Mouse (Mus musculus) naive thymus-derived CD4-positive, alpha-beta T cell, adult 2 months (primary cell): ENCODE data around the gene Marc2.

Experiments used
- DNase-seq: peaks from one replicate; pipeline ENCODE4 v3.0.0-alpha.2; 2011; ENCODE audit warnings: low read depth

The Marc2 gene

DNA sequence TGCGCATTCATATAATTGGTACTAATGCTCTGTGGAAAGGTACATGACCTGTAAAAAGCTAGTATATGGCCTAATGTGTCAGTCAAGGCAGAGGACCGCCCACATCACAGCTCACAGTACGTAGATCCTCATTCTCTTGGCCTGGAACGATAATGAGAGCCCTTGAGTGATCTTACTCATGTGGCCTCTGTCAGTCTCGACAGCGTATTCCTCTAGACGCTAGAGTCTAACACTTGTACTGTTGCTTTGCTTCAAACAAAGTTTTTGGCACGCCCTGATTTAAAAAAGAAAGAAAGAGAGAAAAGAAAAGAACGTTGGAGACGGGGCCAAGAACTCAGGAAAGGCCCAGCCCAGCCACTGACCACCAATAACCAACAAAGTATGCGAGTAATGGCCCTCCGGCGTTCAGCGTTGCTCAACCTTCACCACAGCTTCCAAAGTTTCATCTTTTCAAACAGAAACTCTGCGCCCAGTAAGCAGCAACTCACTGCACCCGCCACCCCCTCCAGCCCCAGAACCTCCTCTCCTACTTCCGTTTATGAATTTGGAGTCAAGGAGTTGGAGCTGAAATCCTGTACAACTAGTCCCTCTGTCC lies 37.7 kb downstream of the Marc2 start:
- DNase-seq = no peak

DNA sequence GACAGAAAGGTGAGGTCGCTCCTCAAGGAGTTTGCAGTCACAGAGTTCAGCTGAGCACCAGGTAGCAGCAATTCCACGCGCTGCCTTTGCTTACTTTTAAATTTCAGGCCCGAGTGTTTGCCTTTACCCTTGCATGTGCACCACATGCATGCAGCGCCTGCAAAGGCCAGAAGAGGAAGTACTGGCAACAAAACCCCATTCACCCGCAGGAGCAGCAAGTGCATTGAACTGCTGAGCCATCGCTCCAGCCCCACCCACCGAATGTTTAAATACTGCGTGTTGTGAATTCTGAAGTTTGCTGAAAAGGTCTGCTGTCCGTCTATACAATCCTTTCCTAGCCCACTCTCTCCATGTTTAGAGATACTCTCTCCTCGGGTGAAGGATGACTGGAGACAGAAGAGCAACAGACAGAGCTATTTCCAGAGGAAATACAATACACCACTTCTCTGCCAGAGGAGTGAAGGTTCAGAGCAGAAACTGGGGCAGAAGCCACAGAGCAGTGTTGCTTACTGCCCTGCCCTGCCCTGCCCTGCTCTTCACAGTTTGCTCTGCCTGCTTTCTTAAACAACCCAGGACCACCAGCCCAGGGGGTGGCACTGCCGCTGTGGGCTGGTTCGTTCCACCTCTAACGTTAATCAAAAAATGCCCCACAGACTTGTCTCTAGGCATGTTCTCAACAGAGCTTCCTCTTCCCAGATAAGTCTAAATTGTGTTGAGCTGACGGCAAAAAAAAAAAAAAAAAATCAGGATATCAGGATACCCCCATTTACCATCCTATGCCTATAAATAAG lies 38.4 kb downstream of the Marc2 start:
- DNase-seq = peak; percentile 28

DNA sequence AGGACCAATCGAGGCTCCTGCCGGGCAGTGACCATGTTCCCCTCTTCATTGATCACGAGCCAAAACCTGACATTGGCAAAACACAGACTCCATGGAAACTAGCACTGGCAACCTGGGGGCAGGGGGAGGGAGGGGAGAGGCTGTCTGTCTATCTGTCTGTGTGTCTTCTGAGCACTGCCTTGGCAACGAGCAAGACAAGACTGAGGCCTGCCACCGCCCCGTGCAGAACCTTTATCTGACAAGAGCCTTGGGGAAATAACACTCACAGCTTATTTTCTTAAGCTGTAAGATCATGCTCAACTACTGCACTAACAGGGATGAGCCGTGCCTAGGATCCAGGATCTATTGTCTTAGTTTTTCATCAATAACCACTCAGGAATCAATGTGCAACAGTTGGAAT lies 39.1 kb downstream of the Marc2 start:
- no peak for DNase-seq

DNA sequence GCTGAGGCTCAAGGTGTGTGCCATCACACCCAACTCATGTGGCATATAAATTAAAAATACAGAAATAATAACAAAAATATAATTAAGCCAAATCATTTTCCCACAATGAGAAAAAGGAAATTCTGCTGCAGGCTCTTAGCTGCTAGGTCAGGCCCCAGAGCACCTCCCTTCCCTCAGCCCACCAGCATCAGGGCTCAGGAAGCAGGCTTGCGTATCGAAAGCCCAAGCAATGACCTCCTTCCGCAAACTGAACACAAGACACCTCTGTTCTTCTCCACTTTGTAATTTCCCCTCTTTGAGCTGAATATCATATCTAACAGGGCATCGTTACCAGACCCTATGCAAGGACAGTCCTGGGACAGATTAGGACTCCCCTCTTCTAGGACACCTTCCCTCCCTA lies 40.5 kb downstream of the Marc2 start:
- DNase-seq = no peak

DNA sequence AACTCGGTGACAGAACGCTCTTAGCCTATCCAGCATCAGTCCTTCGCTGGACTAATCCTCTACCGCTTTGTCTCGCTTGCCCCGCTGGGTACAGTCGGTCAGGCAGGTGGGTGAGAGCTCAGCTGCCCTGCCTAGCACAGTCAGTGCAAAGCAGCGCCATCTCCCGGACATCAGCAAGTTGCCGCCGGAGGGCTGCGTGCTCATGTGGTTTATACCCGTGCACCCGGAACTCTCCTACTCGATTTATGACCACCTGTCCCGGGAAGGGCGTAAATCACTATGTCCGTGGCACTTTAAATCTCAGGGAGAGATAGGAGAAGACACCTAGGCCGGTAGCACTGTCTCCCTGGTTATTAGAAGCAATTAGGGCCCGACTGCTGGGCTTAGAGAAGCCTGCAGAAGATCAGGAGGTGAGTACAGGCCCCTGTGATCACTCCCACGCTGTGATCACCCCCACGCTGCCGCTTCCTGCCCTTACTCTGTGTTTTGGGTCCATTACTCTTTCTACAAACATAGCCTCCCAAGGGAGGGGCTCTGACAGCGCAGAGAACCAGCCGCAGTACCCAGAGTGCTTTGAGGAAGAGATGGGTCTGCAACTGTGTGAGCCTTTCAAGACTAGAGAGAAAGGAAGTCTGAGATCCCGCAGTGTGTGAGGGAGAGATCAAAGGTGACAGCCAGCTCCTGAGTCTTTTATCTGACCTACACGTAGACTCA lies 52.9 kb downstream of the Marc2 start:
- peak; percentile 91 for DNase-seq

DNA sequence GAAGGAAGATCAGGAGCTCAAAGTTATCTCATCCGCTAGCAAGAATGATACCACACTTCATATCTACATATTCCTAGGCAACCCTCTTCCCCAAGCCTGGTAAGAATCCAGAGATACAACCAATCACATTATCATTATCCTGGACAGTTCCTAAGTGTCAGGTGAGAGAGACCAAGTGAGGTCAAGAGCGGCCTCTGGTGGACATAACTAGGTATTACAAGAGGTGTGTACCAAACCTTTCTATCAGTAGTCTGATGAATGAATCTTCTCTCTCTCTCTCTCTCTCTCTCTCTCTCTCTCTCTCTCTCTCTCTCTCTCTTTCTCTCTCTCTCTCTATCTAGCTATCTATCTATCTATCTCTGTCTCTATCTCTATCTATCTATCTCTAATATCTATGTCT lies 55.1 kb downstream of the Marc2 start:
- DNase-seq = peak; percentile 83

DNA sequence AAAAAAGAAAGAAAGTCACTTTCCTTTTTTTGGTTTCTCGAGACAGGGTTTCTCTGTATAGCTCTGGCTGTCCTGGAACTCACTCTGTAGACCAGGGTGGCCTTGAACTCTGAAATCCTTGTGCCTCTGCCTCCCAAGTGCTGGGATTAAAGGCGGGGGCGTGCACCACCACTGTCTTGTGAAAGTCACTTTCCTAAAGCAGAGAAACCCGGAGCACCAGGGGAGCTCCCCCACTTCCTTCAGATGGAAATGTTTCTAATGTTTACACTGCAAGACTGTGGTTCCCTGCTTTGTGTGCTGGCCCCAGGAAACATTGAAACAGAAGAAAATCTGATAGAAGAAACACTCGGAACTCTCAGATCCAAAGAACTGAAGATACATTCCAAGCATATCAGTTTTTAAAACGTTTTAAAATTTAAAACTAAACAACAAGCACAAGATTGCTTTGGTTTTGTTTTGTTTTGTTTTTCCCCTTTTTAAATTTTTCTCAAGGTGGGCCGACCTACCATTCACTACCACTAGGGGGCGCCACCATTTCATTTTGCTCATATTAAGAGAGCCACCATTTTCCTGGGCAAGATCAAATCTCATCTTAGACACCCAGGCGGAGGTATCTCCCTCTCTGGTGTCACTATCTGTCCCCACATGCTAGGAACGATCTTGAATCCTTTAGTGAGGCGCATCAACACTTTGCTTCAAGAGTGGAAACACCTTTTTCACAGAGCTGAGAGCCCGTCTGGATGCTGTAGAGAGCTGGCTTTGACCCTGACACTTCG lies 59.7 kb downstream of the Marc2 start:
- DNase-seq = peak; percentile 56

DNA sequence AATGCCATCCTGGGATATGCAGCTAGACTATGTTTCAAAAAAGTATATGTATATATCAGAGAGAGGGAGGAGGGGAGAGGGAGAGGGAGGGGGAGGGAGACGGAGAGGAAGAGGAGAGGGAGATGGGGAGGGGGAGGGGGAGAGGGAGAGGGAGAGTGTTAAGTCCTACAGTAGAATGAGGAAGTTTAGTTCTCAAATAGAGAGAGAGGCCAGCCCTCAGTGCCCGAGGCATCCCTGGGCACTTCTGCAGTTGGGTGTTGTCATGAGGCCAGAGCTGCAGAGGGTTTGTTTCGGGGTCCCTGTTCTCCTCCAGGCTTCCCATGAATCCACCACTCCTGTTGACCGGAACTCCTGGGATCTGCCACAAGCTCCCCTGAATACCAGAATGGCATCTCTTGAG lies 62.6 kb downstream of the Marc2 start:
- no peak for DNase-seq

DNA sequence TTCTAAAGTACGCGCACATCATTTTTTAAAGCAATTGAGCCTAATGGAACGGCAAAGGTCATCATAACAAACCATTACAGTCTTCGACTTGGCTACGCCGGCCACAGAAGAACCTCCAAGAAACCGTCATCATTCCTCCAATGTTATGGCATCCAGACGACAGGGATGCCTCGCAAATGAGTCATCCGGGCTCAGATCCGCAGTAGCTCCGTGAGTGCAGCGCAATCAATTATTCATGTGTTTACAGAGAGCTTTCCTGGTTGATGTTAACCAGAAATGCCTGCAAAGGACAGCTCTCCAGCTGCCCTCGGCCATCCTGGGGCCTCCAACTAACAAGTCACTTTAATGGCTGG lies 64.1 kb downstream of the Marc2 start:
- DNase-seq = no peak

DNA sequence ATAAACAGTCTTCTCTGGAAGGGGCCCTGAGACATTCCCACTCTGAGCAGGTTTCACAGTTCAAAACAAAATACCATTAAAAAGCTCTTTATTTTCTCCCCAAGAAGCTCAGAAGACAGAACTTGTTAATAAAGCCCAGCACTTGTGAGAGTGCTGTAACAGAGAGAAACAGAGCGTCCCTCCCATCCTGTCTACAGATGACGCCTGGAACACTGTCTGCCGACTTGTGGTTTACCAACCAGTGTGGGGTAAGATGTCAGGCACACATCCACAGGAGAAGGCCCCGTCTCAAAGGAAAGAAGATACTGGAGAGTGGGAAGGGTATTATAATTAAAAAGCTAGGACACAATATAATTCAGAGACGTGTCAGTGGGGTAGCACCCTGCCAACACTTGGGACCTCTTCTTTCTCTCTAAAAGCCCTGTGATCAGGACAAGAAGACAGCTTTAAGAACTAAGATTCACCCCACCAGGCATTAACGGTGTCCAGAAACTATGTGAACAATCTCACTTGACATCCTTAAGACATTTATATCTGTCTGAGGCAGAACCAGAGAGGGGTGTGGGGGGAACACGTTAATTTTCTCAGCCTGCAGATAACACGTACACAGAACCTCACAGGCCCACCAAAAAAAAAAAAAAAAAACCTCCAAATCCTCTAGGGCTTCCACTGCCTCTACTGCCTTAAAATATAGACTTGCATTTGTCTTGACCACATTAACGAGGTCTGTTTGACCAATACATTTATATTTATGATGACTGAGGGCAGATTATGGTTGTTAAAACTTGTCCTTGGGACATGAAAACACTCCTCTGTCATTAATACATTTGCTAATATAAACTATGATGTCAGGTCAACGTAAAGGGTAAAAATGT lies 64.7 kb downstream of the Marc2 start:
- no peak for DNase-seq

DNA sequence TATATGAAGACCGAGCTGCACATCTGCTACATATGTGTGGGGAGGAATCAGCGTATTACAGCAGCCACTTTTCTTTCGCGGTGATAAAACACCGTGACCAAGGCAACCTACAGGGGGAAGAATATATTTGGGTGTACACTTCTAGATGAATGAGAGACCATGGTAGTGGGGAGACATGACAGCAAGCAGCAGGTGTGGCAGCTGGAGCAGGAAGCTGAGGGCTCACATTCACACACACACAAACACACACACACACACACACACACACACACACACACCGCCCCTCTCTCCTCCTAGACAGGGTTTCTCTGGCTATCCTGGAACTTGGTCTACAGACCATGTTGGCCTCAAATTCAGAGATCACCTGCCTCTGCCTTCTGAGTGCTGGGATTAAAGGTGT lies 68.1 kb downstream of the Marc2 start:
- DNase-seq = no peak

DNA sequence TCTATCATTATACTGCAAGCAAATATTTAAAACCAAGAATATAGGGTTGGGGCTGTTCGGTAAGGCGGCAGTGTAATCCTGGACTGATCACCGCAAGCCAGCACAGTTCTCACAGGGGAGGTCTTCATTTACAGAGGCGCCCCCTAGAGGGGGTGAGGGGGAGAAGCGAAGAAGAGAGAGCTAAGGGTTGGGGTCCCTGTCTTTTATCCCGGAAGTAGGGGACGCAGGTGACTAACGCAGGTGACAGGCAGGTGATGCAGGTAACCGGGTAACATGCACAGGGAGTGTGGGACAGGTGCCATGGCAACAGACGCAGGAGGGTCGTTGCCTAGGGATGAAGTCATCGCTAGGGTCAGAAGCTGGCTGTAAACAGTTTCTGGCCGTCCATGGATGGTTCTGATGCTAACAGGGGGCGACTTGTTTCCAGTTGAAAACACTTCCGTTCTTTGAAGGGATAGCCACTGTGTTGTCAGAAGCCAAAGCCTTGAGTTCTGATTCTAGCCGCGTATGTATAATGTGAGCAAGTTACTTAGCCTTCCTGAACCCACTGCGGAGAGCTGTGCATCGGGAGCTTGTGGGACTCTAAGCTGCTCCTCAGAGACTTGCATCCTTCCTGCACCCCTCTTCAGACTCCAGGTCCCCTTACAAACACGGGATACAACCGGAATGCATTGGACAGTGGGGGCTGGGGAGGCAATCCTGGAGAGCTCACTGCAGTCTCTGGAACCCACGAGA lies 69.0 kb downstream of the Marc2 start:
- no peak for DNase-seq

DNA sequence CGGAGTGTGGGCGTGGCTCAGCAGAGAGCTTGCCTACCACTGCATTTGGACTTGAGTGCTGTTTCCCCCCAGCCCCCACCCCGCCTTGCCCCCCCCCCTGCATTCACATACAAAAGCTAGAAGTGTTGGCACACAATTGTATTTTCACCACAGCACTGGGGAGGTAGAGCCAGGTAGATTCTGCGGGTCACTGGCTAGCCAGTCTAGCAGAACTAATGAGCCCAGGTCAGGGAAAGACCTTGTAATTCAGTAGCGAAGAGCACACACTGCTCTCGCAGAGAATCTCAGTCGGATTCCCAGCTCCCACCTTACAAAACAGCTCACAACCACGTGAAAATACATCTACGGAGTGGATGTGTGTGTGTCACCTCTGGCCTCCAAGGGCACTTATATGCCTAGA lies 71.0 kb downstream of the Marc2 start:
- no peak for DNase-seq

DNA sequence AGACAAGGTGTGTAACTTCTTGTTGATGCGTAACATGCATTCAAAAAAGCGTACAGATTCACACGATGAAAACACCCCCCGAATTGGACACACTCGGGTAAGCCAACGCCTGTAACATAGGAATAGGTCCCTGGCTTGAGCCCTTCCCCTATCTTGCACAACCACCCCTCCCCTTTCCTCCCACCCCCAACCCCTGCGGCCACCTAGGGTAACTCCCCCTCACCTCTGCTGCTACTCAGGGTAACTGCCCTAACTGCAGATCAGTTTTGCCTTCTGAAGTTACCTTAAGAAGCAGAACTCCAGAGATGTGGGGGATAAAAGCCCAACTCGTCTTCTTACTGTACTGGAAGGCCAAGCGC lies 74.4 kb downstream of the Marc2 start:
- DNase-seq = no peak

DNA sequence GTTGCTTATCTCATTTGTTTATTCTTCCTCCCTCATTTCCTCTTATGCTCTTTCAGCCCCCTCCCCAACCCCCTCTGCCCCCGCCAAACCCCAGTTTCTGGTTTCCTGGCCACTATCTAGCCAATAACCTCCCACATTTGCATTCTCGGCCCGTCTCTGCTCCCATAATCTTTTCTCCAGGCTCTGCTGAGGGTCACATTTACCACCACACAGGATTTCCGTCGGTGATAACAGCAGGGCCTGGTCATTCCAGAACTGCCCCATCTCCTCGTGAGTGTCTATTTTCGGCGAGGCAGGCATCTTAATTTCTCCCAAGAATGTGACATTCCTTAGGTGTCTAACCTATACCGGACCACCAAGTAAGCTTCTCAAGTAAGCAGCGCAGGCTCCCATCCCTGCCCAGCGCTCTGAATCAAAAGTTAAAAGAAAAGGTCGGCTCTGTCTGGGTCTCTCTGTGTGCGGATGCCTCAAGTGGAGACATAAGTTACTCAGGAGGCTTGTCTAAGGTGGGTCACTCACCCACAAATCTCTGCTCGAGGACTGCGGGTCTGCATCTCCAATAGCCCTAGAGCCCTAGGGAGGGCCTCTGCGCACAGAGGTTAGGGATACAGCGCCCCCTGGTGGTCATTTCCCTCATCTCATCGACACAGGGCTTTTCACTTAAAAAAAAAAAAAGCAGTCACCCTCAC lies 74.9 kb downstream of the Marc2 start:
- DNase-seq = peak; percentile 76

DNA sequence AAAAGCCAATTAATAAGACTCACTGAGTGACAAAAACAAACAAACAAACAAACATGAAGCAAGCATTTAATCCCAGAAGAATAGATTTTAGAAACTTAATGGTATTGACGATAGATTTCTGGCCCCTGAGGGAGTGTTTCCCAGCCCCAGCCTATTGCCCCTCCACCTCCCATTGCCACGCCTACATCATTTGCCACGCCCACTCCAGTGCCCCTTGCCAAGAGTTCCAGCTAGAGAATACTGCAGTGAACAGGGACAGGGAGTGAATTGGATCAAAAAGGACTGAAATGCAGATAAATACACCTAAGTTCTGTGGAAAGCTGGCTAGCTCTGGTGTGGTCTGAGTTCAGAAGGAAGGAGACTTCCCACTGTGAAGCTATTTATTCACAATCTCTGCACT lies 82.4 kb downstream of the Marc2 start:
- no peak for DNase-seq
